Mouse (Mus musculus): ENCODE results near the gene Scp2. TPM values are rescaled to one million over a fixed set of nuclear protein-coding genes. Genes with fewer than 3 reads are reported as not detected.

Gene Scp2
- polyA plus RNA-seq, 1 experiment from 2014 or later = 182 TPM

DNA sequence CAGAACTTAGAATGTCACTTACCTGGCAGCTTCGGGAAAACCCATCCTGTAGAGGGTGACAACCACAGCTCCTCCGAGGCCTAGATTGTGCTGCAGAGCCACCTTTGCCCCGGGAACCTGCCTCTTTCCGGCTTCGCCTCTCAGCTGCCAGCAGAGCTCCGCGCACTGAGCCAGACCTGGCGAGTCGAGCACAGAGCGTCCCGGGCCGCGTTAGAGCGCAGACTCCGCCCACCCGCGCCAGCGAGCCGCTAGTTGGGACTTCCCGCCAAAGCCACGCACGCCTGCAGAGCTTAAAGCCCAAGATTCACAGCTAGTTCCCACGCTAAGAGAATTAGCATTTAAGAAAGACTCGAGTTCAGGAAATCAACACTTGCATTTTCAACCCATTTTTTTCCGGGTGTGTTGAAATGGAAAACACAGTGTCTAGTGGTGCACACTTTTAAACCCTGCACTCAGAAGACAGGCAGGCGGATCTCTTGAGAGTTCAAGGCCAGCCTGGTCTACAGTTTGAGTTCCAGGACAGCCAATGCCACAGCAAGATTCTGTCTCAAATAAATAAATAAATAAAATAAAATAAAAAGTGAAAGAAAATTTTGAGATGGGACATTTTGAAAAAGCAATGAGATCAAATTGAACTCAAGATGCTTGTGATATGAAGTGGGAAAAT is 73.4 kb downstream of the Scp2 start:
- peak overlapping the region; percentile 71 for H3K9ac ChIP-seq (ENCODE audit: low read depth, low read length)
- 2% methylated on average over 26 of the region's 26 CpGs for WGBS (ENCODE audit: insufficient replicate concordance)

GRCm38 (mm10) chr4:108070723-108071122 is 74.1 kb downstream of the Scp2 start:
- ATAC-seq (replicated peaks; ENCODE audit: insufficient number of reproducible peaks, low FRiP score, low TSS enrichment) = no peak
- H3K27ac ChIP-seq (ENCODE audit: low read depth, low read length) = peak overlapping the region; percentile 29; the same call in 1 of the 2 replicates
- 7% methylated on average over 8 of the region's 8 CpGs for WGBS (ENCODE audit: insufficient replicate concordance)

More for the DNA sequence above, 73.4 kb downstream of the Scp2 start:
- Histone ChIP-seq H3K27me3 (ENCODE audit: control insufficient read depth, insufficient read depth, low read length) (no peaks in the 10 kb centered on the region), H3K4me3 (ENCODE audit: low read depth, low read length) (peak overlapping the region; percentile 59), H3K9me3 (replicated peaks; ENCODE audit: control insufficient read depth, low read length) (no peaks in the 10 kb centered on the region), H3K27ac (ENCODE audit: low read depth, low read length) (no peak overlapping the region), H3K4me2 (peak overlapping the region; percentile 76), H3K36me3 (ENCODE audit: control insufficient read depth, insufficient read depth, low read length) (no peaks in the 10 kb centered on the region), H3K4me1 (ENCODE audit: control insufficient read depth, insufficient read depth, low read length) (no peaks in the 10 kb centered on the region)
- peak; percentile 92 for ATAC-seq (replicated peaks; ENCODE audit: insufficient number of reproducible peaks, low FRiP score, low TSS enrichment)

DNA sequence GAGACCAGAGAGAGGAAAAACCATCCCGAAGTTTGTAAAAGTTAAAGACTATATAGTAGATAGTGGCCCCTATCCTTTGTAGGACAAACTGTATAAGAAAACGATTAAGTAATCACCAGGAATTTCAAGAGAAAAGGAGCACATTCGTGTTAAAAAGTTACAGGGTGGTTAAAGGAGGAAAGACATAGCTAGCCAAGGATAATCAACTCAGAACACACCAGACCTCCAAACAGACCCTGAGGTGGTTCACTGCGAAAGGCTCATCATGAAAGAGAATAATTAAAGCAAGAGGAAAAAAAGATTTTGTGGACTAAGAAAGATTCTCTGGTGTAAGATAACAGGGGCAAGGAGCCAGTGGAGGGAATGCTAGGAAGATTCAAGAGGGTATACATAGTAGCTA is 74.5 kb downstream of the Scp2 start:
- Histone ChIP-seq H3K36me3 (ENCODE audit: control insufficient read depth, insufficient read depth, low read length) (no peaks in the 10 kb centered on the region; the same call in 1 of the 2 replicates), H3K27ac (ENCODE audit: low read depth, low read length) (peak overlapping the region; percentile 29; the same call in 1 of the 2 replicates), H3K4me2 (peak overlapping the region; percentile 76), H3K4me1 (ENCODE audit: control insufficient read depth, insufficient read depth, low read length) (0 out of 2 replicates have a peak, but pooled peaks cover 3% of the 10 kb centered on the region), H3K4me3 (ENCODE audit: low read depth, low read length) (peak overlapping the region; percentile 59), H3K27me3 (ENCODE audit: control insufficient read depth, insufficient read depth, low read length) (no peaks in the 10 kb centered on the region), H3K9ac (ENCODE audit: low read depth, low read length) (peak overlapping the region; percentile 71), H3K9me3 (replicated peaks; ENCODE audit: control insufficient read depth, low read length) (no peaks in the 10 kb centered on the region)
- WGBS (ENCODE audit: insufficient replicate concordance) = 68% methylated on average over 4 of the region's 4 CpGs
- no peak for ATAC-seq (replicated peaks; ENCODE audit: insufficient number of reproducible peaks, low FRiP score, low TSS enrichment)

More at GRCm38 (mm10) chr4:108070723-108071122, 74.1 kb downstream of the Scp2 start:
- H3K36me3 ChIP-seq (ENCODE audit: control insufficient read depth, insufficient read depth, low read length) = no peaks in the 10 kb centered on the region; the same call in 1 of the 2 replicates
- H3K9ac ChIP-seq (ENCODE audit: low read depth, low read length) = peak overlapping the region; percentile 71
- H3K4me3 ChIP-seq (ENCODE audit: low read depth, low read length) = peak overlapping the region; percentile 59
- H3K4me1 ChIP-seq (ENCODE audit: control insufficient read depth, insufficient read depth, low read length) = no peaks in the 10 kb centered on the region
- peak overlapping the region; percentile 76 for H3K4me2 ChIP-seq
- no peaks in the 10 kb centered on the region for H3K27me3 ChIP-seq (ENCODE audit: control insufficient read depth, insufficient read depth, low read length)
- no peaks in the 10 kb centered on the region for H3K9me3 ChIP-seq (replicated peaks; ENCODE audit: control insufficient read depth, low read length)

- Histone ChIP-seq H3K4me3 (ENCODE audit: low read depth, low read length) (no peak overlapping the region), H3K9ac (ENCODE audit: low read depth, low read length) (no peak overlapping the region), H3K36me3 (ENCODE audit: control insufficient read depth, insufficient read depth, low read length) (no peaks in the 10 kb centered on the region; the same call in 1 of the 2 replicates), H3K4me1 (ENCODE audit: control insufficient read depth, insufficient read depth, low read length) (0 out of 2 replicates have a peak, but pooled peaks cover 4% of the 10 kb centered on the region), H3K9me3 (replicated peaks; ENCODE audit: control insufficient read depth, low read length) (no peaks in the 10 kb centered on the region), H3K4me2 (no peak overlapping the region), H3K27ac (ENCODE audit: low read depth, low read length) (no peak overlapping the region), H3K27me3 (ENCODE audit: control insufficient read depth, insufficient read depth, low read length) (no peaks in the 10 kb centered on the region)
- no peak for ATAC-seq (replicated peaks; ENCODE audit: insufficient number of reproducible peaks, low FRiP score, low TSS enrichment)
- WGBS (ENCODE audit: insufficient replicate concordance) = 71% methylated on average over 2 of the region's 2 CpGs
Measured at GRCm38 (mm10) chr4:108068081-108068480, 76.7 kb downstream of the Scp2 start.

DNA sequence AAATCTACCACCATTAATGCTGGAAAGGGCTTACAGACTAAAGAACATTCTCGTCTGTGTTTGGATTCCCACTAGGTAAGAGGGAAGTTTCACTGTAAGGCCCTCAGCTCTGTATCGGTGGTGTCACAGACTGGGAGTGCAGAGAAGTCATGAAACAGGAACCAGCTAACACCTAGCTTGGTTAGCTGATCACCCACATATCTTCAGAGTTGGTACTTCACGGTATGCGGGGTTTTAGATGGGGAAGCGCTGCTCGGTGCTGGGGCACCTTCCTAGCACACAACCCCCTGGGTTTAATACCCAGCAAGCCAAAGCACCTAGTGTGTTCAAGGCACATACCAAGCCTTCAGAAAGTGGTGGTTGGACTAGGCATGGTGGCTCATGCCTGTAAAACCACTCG is 77.5 kb downstream of the Scp2 start:
- no peak overlapping the region for H3K4me2 ChIP-seq
- H3K4me3 ChIP-seq (ENCODE audit: low read depth, low read length) = no peak overlapping the region
- H3K9ac ChIP-seq (ENCODE audit: low read depth, low read length) = no peak overlapping the region
- 87% methylated on average over 7 of the region's 7 CpGs for WGBS (ENCODE audit: insufficient replicate concordance)
- 0 out of 2 replicates have a peak, but pooled peaks cover 4% of the 10 kb centered on the region for H3K4me1 ChIP-seq (ENCODE audit: control insufficient read depth, insufficient read depth, low read length)
- no peaks in the 10 kb centered on the region for H3K27me3 ChIP-seq (ENCODE audit: control insufficient read depth, insufficient read depth, low read length)
- H3K36me3 ChIP-seq (ENCODE audit: control insufficient read depth, insufficient read depth, low read length) = peaks cover 6% of the 10 kb centered on the region; the same call in 1 of the 2 replicates
- ATAC-seq (replicated peaks; ENCODE audit: insufficient number of reproducible peaks, low FRiP score, low TSS enrichment) = no peak
- no peak overlapping the region for H3K27ac ChIP-seq (ENCODE audit: low read depth, low read length)
- no peaks in the 10 kb centered on the region for H3K9me3 ChIP-seq (replicated peaks; ENCODE audit: control insufficient read depth, low read length)

DNA sequence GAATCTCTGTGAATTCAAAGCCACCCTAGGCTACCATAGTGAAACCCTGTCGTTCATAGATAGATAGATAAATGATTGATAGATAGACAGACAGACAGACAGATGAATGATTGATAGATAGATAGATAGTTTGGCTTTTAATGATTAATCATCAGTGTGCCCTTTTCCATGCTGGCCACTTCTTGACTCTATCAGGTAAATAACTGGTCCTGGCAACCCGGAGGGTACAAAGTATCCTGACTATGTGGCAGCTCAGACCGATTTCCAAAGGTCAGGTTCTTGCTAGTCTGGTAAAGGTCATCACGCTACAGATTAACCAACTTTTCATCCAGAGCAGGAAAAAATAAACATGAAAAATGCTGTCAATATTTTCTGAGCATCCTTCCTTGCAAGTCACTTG is 78.2 kb downstream of the Scp2 start:
- Histone ChIP-seq H3K4me1 (ENCODE audit: control insufficient read depth, insufficient read depth, low read length) (0 out of 2 replicates have a peak, but pooled peaks cover 4% of the 10 kb centered on the region), H3K36me3 (ENCODE audit: control insufficient read depth, insufficient read depth, low read length) (peaks cover 6% of the 10 kb centered on the region; the same call in 1 of the 2 replicates), H3K27me3 (ENCODE audit: control insufficient read depth, insufficient read depth, low read length) (no peaks in the 10 kb centered on the region), H3K9me3 (replicated peaks; ENCODE audit: control insufficient read depth, low read length) (no peaks in the 10 kb centered on the region), H3K4me3 (ENCODE audit: low read depth, low read length) (no peak overlapping the region), H3K27ac (ENCODE audit: low read depth, low read length) (no peak overlapping the region), H3K4me2 (no peak overlapping the region), H3K9ac (ENCODE audit: low read depth, low read length) (no peak overlapping the region)
- 85% methylated on average over 4 of the region's 4 CpGs for WGBS (ENCODE audit: insufficient replicate concordance)
- ATAC-seq (replicated peaks; ENCODE audit: insufficient number of reproducible peaks, low FRiP score, low TSS enrichment) = no peak

GRCm38 (mm10) chr4:108065176-108065844 is 79.5 kb downstream of the Scp2 start:
- no peaks in the 10 kb centered on the region for H3K27me3 ChIP-seq (ENCODE audit: control insufficient read depth, insufficient read depth, low read length)
- H3K4me2 ChIP-seq = no peak overlapping the region
- H3K4me1 ChIP-seq (ENCODE audit: control insufficient read depth, insufficient read depth, low read length) = 0 out of 2 replicates have a peak, but pooled peaks cover 4% of the 10 kb centered on the region
- WGBS (ENCODE audit: insufficient replicate concordance) = 39% methylated on average over 2 of the region's 2 CpGs
- H3K9me3 ChIP-seq (replicated peaks; ENCODE audit: control insufficient read depth, low read length) = no peaks in the 10 kb centered on the region
- ATAC-seq (replicated peaks; ENCODE audit: insufficient number of reproducible peaks, low FRiP score, low TSS enrichment) = no peak
- no peak overlapping the region for H3K4me3 ChIP-seq (ENCODE audit: low read depth, low read length)
- H3K27ac ChIP-seq (ENCODE audit: low read depth, low read length) = no peak overlapping the region
- no peak overlapping the region for H3K9ac ChIP-seq (ENCODE audit: low read depth, low read length)
- H3K36me3 ChIP-seq (ENCODE audit: control insufficient read depth, insufficient read depth, low read length) = peaks cover 6% of the 10 kb centered on the region; the same call in 1 of the 2 replicates

DNA sequence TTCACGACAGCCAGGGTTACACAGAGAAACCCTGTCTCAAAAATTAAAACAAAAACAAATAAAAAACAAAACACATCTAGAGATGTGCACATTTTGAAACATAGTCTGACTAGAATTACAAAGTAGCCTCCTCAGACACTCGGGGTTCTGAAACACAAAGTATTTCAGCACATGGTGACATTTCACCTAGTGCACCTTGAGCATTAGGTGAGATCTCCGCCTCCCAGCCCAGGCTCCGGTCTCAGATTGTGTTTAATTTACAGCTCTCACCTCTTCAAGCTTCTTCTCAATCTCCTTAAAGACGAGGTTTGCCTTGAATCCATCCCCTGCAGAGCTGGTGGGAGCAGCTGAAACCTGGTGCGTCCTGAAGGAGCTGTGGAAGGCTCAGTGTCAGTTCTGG is 81.2 kb downstream of the Scp2 start:
- no peak overlapping the region for H3K4me3 ChIP-seq (ENCODE audit: low read depth, low read length)
- H3K27ac ChIP-seq (ENCODE audit: low read depth, low read length) = no peak overlapping the region
- 0 out of 2 replicates have a peak, but pooled peaks cover 4% of the 10 kb centered on the region for H3K4me1 ChIP-seq (ENCODE audit: control insufficient read depth, insufficient read depth, low read length)
- no peak overlapping the region for H3K9ac ChIP-seq (ENCODE audit: low read depth, low read length)
- peaks cover 6% of the 10 kb centered on the region; the same call in 1 of the 2 replicates for H3K36me3 ChIP-seq (ENCODE audit: control insufficient read depth, insufficient read depth, low read length)
- no peaks in the 10 kb centered on the region for H3K9me3 ChIP-seq (replicated peaks; ENCODE audit: control insufficient read depth, low read length)
- WGBS (ENCODE audit: insufficient replicate concordance) = 77% methylated on average over 6 of the region's 6 CpGs
- H3K27me3 ChIP-seq (ENCODE audit: control insufficient read depth, insufficient read depth, low read length) = no peaks in the 10 kb centered on the region
- no peak for ATAC-seq (replicated peaks; ENCODE audit: insufficient number of reproducible peaks, low FRiP score, low TSS enrichment)
- H3K4me2 ChIP-seq = no peak overlapping the region

Measured in heart, embryonic 11.5 days (tissue).